Mouse (Mus musculus) testis, adult 2 months (tissue): ENCODE data around the gene Dstyk. TPM values are rescaled to one million over a fixed set of nuclear protein-coding genes. Genes with fewer than 3 reads are reported as not detected.

Experiments used
- H3K27ac ChIP-seq: fragments of 200-500 bp; 2 replicates; pipeline ENCODE4 v1.5.1; 2012; ENCODE audit warnings: low read depth, low read length; ENCODE audit not compliant: control insufficient read depth, insufficient read depth
- H3K27me3 ChIP-seq: fragments of 200-500 bp; 2 replicates; pipeline ENCODE4 v1.6.1; 2012; ENCODE audit warnings: mild to moderate bottlenecking, low read length, moderate library complexity; ENCODE audit not compliant: control insufficient read depth, insufficient read depth
- H3K36me3 ChIP-seq: fragments of 200-500 bp; 2 replicates; pipeline ENCODE4 v1.6.1; 2012; ENCODE audit warnings: mild to moderate bottlenecking, low read length; ENCODE audit not compliant: control insufficient read depth, insufficient read depth
- H3K4me1 ChIP-seq: fragments of 200-500 bp; 2 replicates; pipeline ENCODE4 v1.6.1; 2012; ENCODE audit warnings: low read length; ENCODE audit not compliant: control insufficient read depth, insufficient read depth
- H3K4me3 ChIP-seq: fragments of 200-500 bp; 2 replicates; pipeline ENCODE4 v1.5.1; 2012; ENCODE audit warnings: low read depth, mild to moderate bottlenecking, low read length, moderate library complexity, mixed read lengths; ENCODE audit not compliant: control insufficient read depth
- CTCF ChIP-seq: fragments of 200-500 bp; IDR thresholded peaks from 2 replicates; pipeline ENCODE4 v1.5.1; 2012; ENCODE audit warnings: low read depth, mild to moderate bottlenecking, inconsistent platforms, low read length, moderate library complexity; ENCODE audit not compliant: control insufficient read depth, insufficient read depth, insufficient replicate concordance
- POLR2A ChIP-seq: fragments of 200-500 bp; IDR thresholded peaks from 2 replicates; pipeline ENCODE4 v1.6.1; 2012; ENCODE audit warnings: low read depth, mild to moderate bottlenecking, inconsistent platforms, low read length, moderate library complexity; ENCODE audit not compliant: control insufficient read depth
- polyA plus RNA-seq: library from polyadenylated mRNA; depleted of rRNA; stranded (reverse); fragments of >200 nt; gene quantifications from 2 replicates; pipeline ENCODE4 v1.2.3, GENCODE M21; 2012

The Dstyk gene
- polyA plus RNA-seq, 1 experiment: 3.7 TPM

GRCm38 (mm10) chr1:132389886-132390585 is 27.3 kb upstream of the Dstyk start:
- no peaks in the 10 kb centered on the region for H3K27me3 ChIP-seq
- no peak overlapping the region for H3K27ac ChIP-seq
- no peak for TF ChIP-seq POLR2A
- TF ChIP-seq CTCF: no peak
- no peaks in the 10 kb centered on the region for H3K36me3 ChIP-seq
- H3K4me1 ChIP-seq: peaks cover 5% of the 10 kb centered on the region
- H3K4me3 ChIP-seq: no peak overlapping the region

GRCm38 (mm10) chr1:132390691-132391579 is 26.4 kb upstream of the Dstyk start, which contains the start of gene Tmcc2:
Gene Tmcc2 (minus strand): TSS chr1:132391281.
- H3K36me3 ChIP-seq: no peaks in the 10 kb centered on the region
- TF ChIP-seq POLR2A (no peak), CTCF (no peak)
- H3K4me3 ChIP-seq: peak within 1 kb of the TSS; percentile 67
- H3K4me1 ChIP-seq: peaks cover 5% of the 10 kb centered on the region
- H3K27me3 ChIP-seq: no peaks in the 10 kb centered on the region
- H3K27ac ChIP-seq: no peak within 1 kb of the TSS; the same call in 1 of the 2 replicates

GRCm38 (mm10) chr1:132391580-132392022 is 25.8 kb upstream of the Dstyk start:
- TF ChIP-seq POLR2A: peak; percentile 42; the same call in 1 of the 2 replicates
- no peak for TF ChIP-seq CTCF
- Histone ChIP-seq H3K36me3 (no peaks in the 10 kb centered on the region), H3K27ac (no peak overlapping the region), H3K27me3 (no peaks in the 10 kb centered on the region), H3K4me3 (peak overlapping the region; percentile 67), H3K4me1 (peaks cover 5% of the 10 kb centered on the region)

- peaks cover 5% of the 10 kb centered on the region for H3K4me1 ChIP-seq
- no peaks in the 10 kb centered on the region for H3K27me3 ChIP-seq
- TF ChIP-seq CTCF: no peak
- no peak for TF ChIP-seq POLR2A
These were observed 24.5 kb upstream of the Dstyk start for GRCm38 (mm10) chr1:132392872-132393271.

GRCm38 (mm10) chr1:132396705-132397104 is 20.6 kb upstream of the Dstyk start:
- Histone ChIP-seq H3K27ac (no peak overlapping the region), H3K27me3 (no peaks in the 10 kb centered on the region), H3K36me3 (no peaks in the 10 kb centered on the region), H3K4me1 (peaks cover 2% of the 10 kb centered on the region), H3K4me3 (no peak overlapping the region)
- TF ChIP-seq POLR2A (no peak), CTCF (no peak)

More at GRCm38 (mm10) chr1:132392872-132393271, 24.5 kb upstream of the Dstyk start:
- H3K36me3 ChIP-seq: no peaks in the 10 kb centered on the region
- H3K27ac ChIP-seq: no peak overlapping the region
- no peak overlapping the region for H3K4me3 ChIP-seq

GRCm38 (mm10) chr1:132400538-132400937 is 16.8 kb upstream of the Dstyk start:
- no peaks in the 10 kb centered on the region for H3K27me3 ChIP-seq
- TF ChIP-seq CTCF: no peak
- no peak for TF ChIP-seq POLR2A
- no peak overlapping the region for H3K4me3 ChIP-seq
- no peak overlapping the region for H3K27ac ChIP-seq
- no peaks in the 10 kb centered on the region for H3K36me3 ChIP-seq
- H3K4me1 ChIP-seq: no peaks in the 10 kb centered on the region; the same call in 1 of the 2 replicates

- TF ChIP-seq CTCF (no peak), POLR2A (no peak)
- Histone ChIP-seq H3K4me1 (no peaks in the 10 kb centered on the region; the same call in 1 of the 2 replicates), H3K27me3 (no peaks in the 10 kb centered on the region), H3K4me3 (no peak overlapping the region), H3K27ac (no peak overlapping the region), H3K36me3 (no peaks in the 10 kb centered on the region)
These were observed 15.5 kb upstream of the Dstyk start for GRCm38 (mm10) chr1:132401843-132402242.
